Mouse (Mus musculus) kidney, adult 8-10 months (tissue): ENCODE measurements at regions not wholly inside any gene's neighbourhood (a gene's known extent, or its start where the extent isn't known, plus 50 kb on each side); places are given as distances from the start of the nearest gene placed in this dataset.
A peak's percentile ranks its signal among the peaks of the same experiment; 100 is the strongest.

Experiments used
- DNase-seq, 2 experiments: peaks; one replicate each; pipeline ENCODE4 v3.0.0; 2022

DNA sequence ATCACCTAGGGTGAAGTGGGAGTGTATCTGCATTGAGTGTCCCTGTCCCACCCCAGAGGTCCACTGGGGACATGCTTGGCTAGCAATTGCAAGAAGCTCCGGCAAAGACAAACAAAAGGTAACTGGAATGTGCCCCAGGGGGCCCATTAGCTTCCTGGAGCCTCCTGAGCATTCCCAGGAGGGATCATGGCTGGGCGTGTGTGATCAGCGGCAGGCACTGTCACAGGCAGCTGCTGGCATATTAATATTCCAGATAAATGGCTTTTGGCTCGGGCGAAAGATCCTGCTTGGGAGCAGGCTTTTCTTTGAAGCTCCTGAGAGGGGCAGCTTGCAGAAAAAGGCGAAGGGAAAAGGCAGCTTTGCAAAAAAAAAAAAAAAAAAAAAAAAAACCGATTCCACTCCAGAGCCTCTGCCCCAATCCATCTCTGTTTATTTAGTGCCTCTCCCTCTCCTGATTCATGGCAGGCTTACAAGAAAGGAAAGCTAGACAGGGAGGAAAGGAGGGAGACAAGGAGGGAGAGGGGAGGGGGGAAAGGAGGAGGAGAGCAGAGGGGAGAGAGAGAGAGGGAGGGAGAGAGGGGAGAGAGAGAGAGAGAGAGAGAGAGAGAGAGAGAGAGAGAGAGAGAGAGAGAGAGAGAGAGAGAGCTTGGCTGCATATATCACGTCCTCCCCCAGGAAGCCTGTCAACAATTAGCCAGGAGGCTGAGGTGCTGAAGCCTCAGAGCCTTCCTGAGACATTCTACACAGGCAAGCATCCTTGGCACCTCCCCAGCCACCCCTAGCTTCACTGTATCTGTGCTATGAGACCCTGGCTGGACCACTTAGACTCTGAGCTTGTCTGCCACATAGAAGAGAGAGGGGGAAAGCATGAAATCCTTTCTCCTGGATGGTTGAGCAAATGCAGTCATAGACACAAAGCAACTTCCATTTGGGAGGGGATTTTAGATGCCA is 443.4 kb upstream of the Zmiz1 start:
- DNase-seq, result peak; percentile 31 to 48

DNA sequence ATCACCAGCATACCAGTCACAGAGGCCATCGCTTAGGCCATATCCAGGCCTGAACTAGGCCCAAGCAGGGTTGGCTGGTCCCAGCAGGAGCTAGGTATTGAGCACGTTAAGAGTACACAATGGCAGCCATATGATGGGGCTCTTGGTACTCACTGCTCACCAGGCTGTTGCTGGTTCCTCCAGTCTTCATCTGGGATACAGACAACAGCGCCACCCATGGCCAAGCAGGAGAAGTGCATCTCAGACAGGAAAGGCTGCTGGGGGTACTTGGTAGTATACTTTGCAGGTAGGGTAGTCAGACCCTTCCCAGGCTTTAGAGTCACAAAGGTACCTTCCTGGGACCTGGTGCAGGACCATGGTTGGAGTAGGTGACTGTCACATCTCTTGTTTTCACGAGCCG is 441.1 kb upstream of the Zmiz1 start:
- DNase-seq, result no peak

DNA sequence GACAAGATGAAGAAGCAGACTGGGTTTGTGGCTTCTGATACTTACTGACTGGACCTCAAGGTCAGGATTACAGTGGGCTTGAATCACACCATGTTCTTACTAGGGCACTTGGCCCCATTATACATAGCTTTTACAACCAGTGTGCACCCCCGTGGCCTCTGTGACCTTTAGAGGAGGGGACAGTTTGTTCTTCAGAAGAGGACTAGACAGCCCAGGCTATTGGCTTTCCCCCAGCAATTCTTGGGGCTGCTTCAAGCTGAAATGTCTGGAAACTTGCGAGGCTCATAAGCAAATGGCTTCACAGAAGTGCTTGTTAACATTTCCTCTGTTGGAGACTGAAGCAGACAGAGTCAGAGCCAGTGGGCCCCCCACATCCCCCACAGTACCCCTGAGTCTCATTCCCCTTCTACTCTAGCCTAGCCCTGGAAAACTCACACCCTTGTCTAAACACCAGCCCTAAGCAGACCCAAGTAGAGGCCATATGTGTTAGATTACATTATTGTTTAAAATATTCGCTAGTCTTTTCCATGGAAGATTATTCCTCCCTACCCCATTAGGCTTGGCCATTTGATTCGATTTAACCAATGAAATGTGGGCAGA is 439.6 kb upstream of the Zmiz1 start:
- no peak for DNase-seq

DNA sequence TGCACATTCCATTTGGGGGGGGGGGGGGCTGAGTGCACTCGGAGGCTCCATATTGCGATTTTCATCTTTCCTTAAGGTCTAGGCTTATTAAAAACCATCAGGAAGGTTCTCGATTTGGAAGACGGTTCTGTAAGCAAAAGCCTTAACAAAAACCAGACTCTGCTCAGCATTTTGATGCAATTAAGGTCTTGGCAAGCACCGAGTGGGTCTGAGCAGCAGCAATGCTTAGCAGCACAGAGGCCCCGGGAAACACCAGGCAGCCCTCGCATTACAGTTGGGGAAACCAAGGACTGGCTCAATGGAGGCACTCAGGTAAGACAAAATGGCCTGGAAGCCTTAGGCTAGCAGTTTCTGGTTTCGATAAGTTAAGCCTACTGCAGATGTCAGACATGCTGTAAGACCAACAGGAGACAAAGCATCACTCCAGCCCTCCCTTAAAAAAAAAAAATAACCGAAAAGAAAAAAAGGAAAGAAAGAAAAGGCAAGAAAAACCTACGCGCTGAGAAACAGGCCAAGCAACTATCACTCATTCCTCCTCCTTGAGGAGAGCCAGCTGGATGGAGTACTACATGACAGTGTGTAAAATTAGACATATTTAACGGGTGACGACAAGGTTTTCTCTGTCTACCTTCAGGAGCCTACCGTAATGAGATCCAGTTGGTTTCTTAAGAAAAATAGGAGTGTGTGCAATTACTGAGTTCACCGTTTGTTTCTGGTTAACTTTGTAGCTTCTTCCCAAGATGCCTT is 436.3 kb upstream of the Zmiz1 start:
- DNase-seq, result no peak

DNA sequence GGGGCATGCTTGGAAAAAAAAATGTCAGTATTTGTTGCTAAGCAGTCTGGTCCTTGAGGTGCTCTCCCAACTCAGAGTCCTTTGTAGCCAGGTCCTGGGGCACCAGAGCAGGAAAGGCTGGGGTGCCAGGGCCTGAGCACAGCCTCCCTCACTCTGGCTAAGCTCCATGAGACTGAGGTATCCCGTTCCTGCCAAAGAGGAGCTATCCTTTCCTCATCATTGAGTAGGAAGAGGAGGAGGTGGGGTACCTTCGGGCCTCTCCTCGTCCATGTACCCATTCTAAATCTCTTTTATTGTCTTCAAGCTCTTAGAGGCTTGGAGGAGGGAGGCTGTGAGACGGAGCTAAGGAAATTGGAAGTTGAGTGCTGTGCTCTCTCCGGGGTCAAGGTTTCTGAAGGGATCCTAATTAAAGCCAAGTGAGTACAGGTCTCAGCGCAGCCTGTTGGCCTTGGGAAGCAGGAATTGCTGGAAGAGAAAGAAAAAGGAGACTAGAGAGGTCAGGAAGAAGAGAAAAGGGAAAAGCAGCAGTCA is 435.6 kb upstream of the Zmiz1 start:
- no peak for DNase-seq

DNA sequence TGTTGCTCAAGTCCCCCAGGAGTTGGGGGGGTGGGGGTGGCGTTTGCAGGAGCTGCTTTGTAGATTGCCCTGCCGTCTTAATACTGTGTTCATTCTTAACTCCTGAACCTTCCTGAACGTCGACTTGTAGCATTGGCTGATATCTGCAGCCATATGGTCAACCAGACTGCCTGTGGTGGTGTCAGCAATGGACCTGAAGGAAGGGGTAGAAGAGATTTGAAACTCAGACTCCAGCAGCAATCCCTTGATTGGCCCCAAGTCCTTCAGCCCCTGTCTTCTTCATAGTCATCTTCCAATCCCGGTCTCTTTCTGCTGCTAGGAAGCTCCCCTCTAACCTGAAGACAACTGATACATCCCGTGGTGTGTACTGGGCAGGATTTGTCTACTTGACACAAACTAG is 433.9 kb upstream of the Zmiz1 start:
- DNase-seq, result no peak

DNA sequence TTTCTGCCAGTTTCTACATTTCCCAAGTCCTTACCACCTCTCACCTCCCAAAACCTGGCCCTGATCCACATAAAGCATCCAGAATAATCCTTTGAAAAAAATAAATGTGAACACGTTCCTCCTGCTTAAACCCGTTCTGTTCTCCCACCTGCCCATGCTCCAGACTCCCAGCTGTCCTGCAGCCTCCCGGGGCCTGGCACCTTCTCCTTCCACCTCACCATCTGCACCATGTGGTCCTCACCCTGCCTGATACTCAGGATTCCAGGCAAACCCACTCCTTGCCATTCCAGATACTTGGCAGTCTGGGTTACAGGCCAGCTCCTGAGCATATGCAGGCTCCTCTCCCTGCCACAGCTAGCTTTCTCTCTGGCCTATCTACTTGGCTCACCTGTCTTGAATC is 431.9 kb upstream of the Zmiz1 start:
- DNase-seq, result no peak

DNA sequence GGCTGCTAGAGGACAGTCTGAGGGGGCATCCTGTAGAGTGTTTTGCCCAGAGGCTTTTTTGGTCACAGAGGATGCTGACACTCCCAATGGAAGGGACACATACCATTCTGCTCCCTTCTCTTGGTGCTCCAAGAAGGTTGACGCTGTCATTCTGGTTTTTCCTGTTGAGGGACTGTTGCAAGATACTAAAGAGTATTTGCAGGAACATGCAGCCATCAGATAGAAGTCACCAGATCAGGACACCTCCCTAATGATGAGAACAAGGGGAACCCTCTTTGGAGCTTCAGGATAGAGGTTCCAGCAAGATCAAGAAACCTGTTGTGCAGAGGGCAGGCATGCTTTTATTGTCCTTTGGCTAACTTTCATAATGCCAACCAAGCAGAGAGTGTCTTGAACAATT is 431.1 kb upstream of the Zmiz1 start:
- DNase-seq, result no peak

DNA sequence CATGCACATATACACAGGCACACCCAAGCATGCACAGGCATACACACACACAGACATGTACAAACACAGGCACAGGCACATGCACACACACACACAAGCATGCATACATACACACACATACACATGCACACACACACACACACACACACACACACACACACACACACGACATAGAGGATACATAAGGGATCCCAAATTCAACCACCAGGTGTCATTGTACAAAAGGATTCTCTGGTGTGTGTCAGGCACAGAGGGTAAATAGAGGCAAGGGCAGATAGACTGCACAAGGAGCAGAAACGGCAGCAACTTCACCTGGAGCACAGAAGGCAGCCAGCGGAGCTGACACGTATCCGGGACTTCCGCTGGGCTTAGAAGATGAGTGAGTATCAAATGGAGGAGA is 428.1 kb upstream of the Zmiz1 start:
- DNase-seq, result no peak

DNA sequence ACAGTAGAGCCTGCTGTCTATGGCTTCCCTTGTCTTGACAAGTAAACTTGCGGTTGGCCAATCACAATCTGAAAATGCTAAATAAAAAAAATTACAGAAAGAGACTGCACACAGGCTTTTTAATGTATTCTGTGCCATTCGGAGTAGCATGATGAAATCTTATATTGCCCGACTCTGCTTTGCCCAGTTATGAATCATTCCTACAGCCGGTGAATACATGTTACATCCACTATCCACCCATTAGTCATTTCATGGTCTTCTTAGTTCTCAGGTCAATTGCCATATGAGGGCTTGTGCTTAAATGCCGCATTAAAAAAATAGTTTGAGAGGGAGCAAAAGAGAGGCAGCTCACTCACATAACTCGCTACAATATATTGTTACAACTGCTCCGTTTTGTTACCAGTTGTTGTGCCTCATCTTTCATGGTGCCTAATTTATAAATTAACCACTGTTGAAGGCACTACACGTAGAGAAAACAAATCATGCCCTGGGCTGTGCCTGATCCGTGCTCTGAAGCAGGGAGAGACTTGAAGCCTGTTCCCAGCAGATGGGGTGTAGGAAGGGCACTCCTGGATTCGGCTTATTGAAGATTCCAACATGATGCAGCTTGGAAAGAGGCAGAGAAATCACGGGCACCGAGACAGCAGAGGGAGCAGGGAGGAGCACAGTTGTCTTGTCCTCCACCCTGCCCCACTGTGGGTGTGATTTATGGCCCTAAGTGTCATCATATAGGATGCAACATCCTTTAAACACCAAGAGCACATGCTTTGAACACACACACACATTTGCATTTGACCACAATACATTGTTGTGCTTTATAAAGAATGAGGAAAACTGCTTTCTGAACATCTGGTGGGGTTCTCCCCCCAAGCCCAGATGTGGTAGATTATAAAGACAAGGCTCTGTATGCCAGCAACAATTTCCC is 427.0 kb upstream of the Zmiz1 start:
- DNase-seq, result no peak

DNA sequence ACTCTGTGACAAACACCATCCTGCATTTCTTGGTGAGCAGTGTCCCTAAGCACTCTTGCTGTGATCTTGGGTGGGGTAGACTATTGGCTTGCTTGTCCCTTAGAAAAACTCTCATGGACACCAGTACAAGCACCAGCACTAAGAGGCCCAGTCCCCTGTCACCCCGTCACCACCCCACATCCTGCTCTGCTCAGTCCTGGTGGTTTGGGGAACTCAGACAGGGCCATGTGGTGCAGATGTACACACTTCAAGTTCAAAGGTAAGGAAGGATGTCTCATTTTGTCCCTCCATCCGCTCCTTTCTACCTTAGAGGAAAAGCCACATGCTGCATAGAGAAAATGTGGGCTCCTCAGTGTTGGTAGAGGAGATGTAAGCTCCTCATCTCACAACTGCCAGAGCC is 426.1 kb upstream of the Zmiz1 start:
- DNase-seq, result no peak

DNA sequence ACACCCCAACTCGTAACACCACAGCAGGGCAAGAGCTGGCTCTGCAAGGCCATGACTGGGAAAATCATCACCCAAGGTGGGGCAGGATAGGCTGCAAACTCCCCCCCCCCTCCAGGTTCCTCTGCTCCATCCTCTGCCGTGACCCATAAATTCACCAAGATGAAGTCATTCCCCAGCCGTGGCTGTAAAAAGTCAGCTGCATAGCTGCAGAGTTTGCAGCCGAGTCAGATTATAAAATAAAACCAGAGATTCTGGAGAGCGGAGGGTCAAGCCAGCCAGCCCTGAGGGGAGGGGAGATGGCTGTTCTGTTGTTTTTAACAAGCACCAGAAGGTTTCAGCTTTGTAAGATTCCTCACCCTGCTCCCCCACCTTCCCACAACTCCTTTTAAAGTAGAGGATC is 416.7 kb upstream of the Zmiz1 start:
- no peak for DNase-seq

DNA sequence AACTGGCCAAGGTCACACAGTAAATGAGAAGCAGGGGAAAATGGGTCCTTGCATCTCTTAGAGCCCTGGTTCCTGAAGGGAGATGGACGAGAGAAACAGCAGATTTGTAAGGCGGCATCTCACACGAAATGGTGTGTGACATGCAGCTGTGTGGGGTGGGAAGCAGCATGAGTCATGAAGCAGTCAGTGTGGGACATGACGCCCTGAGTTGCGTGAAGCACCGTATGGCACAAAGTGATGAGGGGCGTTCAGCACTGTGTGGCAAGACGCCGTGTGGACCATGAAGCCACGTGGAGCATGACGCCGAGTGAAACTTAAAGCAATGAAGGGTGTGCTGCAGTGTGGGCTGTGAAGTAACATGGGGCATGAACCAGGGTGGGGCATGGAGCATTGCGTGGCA is 414.9 kb upstream of the Zmiz1 start:
- no peak for DNase-seq

DNA sequence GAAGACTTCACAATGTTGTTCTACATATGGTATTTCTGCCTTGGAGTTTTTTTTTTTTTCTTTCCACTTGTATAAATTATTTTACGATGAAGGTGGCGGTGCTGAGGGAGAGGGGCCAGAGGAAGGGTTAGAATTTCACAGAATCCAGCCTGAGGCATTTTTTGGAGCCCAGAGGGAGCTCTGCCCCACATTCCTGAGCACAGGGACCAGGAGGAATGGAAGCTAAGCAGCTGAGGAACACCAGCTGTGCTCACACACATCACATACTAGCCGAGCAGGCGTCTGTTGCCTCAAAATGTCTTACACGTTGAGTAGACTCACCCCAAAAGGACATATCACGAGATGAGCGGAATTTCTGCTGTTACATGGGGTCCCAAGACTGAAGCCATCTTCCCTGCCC is 414.1 kb upstream of the Zmiz1 start:
- DNase-seq, result no peak

DNA sequence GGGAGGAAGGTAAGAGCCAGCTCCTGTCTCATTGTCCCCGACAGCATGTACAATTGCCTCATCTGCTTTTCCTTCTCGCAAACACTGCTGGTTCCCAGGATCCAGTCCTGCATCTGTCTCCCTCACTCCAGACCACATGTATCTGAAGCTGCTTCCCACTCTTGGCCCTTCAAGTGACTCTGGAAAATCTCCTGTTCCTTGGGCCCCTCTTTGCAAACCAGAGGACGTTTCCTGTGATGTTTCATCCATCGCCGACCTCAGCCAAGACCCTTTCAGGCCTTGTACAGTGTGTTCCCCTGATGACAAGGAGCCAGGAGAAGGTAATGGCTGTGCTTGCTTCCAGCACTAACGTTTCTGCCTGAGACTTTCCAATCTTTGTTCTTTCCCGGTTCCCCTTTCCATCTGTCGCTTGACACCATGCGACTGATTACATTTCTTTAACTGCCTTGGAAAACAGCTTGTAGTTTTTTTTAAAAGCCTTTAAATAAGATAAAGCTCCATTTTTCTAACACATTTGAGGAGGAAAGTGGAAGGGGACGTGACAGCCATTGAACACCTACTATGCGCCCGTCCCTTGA is 408.2 kb upstream of the Zmiz1 start:
- no peak for DNase-seq

DNA sequence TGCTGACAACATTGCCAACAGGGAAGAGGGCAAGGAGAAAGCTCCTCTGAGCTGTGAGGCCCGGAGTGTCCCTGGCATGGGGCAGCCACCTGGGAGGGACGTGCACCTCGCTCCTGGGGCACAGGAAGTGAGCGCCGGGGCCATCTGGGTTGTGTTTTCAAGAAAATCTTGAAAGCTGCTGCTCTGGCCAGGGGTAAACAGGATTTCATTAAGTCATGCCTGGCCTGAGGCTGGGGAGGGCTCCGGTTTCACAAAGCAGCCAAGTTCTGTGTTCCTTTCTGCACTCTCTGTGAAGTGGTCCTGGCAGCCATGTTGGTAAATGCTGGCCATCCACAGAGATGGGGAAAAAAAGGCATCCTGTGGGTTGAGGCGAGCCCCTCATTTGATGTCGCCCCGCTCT is 406.8 kb upstream of the Zmiz1 start:
- DNase-seq, result no peak

DNA sequence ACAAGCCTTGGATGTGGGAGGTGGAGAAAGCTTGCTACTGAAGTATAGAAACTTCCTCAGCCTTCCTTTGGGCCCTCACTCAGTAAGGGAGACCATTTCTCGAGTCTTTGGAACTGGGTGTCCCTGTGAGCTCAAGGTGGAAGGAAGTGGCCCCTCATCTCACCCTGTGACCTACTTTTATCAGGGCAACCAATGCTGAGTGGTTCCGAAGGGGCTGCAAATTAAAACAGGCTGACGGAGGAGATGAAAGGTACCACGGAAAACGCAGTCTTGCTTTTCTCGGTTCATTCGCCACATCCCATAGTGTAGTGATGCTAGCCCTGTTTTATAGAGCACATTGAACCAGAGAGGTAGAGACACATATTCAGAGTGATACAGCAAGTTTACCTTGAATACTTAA is 399.6 kb upstream of the Zmiz1 start:
- DNase-seq, result no peak

DNA sequence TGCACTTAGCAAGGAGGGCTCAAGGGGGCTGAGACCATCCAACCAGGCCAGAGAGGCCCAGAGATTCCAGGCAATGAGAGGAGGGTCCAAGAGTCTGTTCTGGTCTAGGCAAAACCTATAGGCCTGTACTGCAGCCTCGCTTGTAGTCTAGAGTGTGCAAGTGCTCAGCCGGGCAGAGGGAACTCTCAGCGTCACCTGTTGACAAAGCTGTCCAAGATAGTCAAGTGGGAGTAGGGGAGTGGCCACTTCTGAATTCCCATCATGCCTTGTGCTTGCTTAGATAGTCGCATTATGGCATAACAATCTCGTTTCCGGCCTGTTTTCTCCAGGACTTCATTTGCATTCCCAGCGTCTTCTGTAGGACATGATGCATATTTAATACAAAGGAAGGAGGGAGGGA is 398.7 kb upstream of the Zmiz1 start:
- no peak for DNase-seq

DNA sequence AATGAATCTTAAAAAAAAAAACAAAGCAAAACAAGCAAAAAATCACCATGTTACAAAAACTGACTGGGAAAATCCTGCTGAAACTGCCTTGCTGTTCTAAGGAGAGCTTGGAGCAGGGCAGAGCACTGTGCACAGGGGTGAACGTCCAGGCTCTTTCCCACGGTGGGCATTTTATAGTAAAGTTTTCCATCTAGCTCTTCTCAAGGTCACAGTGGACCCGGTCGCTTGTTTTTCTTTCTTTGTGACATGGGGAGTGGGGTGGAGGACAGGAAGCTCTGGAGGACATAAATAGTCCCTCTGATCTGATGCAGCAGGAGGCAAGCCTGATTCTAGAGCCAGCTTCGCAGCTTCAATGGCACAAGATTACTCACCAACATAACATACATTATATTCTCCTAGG is 395.9 kb upstream of the Zmiz1 start:
- no peak for DNase-seq

DNA sequence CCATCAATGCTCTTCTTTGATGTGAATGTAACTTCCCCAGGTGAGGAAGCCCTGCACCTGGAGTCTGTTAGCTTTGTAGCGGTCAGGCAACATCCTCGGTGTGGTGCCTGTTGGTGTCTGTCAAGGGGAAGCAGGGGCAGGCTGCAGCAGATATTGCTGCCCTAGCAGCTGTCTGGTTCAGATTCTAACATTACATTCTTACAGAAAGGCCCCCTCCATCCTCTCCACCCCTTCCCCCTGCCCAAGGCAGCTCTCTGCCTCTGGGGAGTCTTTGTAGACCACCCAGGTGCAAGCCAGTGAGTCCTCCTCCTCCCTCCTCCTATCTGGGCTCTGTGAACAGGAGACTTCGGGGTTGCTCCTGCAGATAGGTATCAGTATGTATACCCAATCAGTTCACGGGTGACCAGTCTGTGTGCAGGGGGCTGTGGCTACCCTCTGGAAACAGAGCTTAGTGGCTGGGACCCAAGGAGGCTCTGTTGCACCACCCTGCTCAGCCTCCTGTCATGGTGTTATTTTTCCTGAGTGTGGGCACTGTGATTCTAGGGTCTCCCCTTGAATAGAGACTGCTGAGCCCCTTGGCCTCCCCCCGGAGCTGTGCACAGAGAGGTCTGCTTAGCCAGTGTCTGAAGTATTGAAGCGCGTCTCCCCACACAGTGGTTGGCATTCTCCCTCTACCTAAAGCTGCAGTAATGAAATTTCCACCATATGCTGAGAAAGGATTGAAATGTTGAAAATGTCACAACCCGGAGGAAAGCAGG is 394.6 kb upstream of the Zmiz1 start:
- DNase-seq, result no peak

DNA sequence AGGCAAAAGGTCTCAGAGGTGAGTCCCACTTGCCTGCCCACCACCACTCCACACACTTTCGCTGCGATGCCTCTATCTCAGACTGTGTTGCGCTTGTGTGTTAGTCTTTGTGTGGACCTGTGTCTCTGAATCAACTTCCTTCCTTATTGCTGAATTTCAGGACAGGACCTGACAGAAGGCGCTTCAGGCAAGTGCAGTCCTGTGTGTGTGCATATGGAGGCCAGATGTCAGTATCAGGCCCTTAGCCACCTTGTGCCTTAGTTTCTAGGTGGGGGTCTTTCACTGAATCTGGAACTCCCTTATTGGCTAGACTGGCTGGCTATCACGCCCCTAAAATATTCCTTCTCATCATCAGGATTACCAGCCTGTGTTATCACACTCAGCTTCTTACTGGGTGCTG is 391.6 kb upstream of the Zmiz1 start:
- DNase-seq, result no peak
